Mouse (Mus musculus) activated CD4-positive, CD25-positive, alpha-beta regulatory T cell, adult 4 months (primary cell): ENCODE measurements around the gene 9130409I23Rik. TPM values are rescaled to one million over a fixed set of nuclear protein-coding genes. Genes with fewer than 3 reads are reported as not detected.

Experiments
- ATAC-seq: one replicate; pipeline ENCODE4 v1.8.0; 2017
- polyA plus RNA-seq, 2 experiments: library from polyadenylated mRNA; unstranded; fragments of 100-300 nt; shearing (Covaris generic); gene quantifications; one replicate each; pipeline ENCODE4 v1.2.1; 2017

Gene 9130409I23Rik
- polyA plus RNA-seq = under 1 TPM in 1 of 2 experiments, not detected in 1; 0.29 TPM

- no peak for ATAC-seq
Observed at GRCm38 (mm10) chr1:181050937-181051336, at the start of gene 9130409I23Rik. TSS of gene 9130409I23Rik (plus strand) at chr1:181051237.

- ATAC-seq = no peak
Observed at GRCm38 (mm10) chr1:181001621-181002020, 49.4 kb upstream of the 9130409I23Rik start.

- no peak for ATAC-seq
Observed at GRCm38 (mm10) chr1:181003790-181004189, 47.2 kb upstream of the 9130409I23Rik start.

GRCm38 (mm10) chr1:181005331-181005730, 45.7 kb upstream of the 9130409I23Rik start:
- no peak for ATAC-seq

GRCm38 (mm10) chr1:181007831-181008230, 43.2 kb upstream of the 9130409I23Rik start:
- no peak for ATAC-seq

- no peak for ATAC-seq
Observed at GRCm38 (mm10) chr1:181008266-181008665, 42.8 kb upstream of the 9130409I23Rik start.

- no peak for ATAC-seq
Observed at GRCm38 (mm10) chr1:181009011-181009590, 41.9 kb upstream of the 9130409I23Rik start.

- ATAC-seq = no peak
Observed at GRCm38 (mm10) chr1:181009754-181010153, 41.3 kb upstream of the 9130409I23Rik start.

- no peak for ATAC-seq
Observed at GRCm38 (mm10) chr1:181010171-181010932, 40.7 kb upstream of the 9130409I23Rik start.

- no peak for ATAC-seq
Observed at GRCm38 (mm10) chr1:181011601-181012000, 39.4 kb upstream of the 9130409I23Rik start.

- no peak for ATAC-seq
Observed at GRCm38 (mm10) chr1:181012416-181012815, 38.6 kb upstream of the 9130409I23Rik start.

- no peak for ATAC-seq
Observed at GRCm38 (mm10) chr1:181013446-181013845, 37.6 kb upstream of the 9130409I23Rik start.

GRCm38 (mm10) chr1:181014731-181015500, 36.1 kb upstream of the 9130409I23Rik start:
- ATAC-seq = peak; percentile 21

GRCm38 (mm10) chr1:181015558-181015957, 35.5 kb upstream of the 9130409I23Rik start:
- ATAC-seq = no peak

GRCm38 (mm10) chr1:181016045-181016444, 35.0 kb upstream of the 9130409I23Rik start:
- ATAC-seq = no peak

- ATAC-seq = peak; percentile 70
Observed at GRCm38 (mm10) chr1:181016532-181017131, 34.4 kb upstream of the 9130409I23Rik start.

- peak; percentile 60 for ATAC-seq
Observed at GRCm38 (mm10) chr1:181017212-181017711, 33.8 kb upstream of the 9130409I23Rik start.

- ATAC-seq = no peak
Observed at GRCm38 (mm10) chr1:181017890-181018420, 33.1 kb upstream of the 9130409I23Rik start.

- ATAC-seq = no peak
Observed at GRCm38 (mm10) chr1:181020756-181021487, 30.1 kb upstream of the 9130409I23Rik start, which contains the start of gene Ephx1. TSS of gene Ephx1 (minus strand) at chr1:181020904.

GRCm38 (mm10) chr1:181021488-181021865, 29.6 kb upstream of the 9130409I23Rik start:
- no peak for ATAC-seq

- ATAC-seq = peak; percentile 85
Observed at GRCm38 (mm10) chr1:181022265-181022664, 28.8 kb upstream of the 9130409I23Rik start.
